Mouse (Mus musculus): ENCODE results near the gene Pced1b. TPM values are rescaled to one million over a fixed set of nuclear protein-coding genes. Genes with fewer than 3 reads are reported as not detected.

The Pced1b gene
- polyA plus RNA-seq, 1 experiment from 2014 or later, result 6.0 TPM

GRCm38 (mm10) chr15:97387793-97388192, 140.9 kb downstream of the Pced1b start:
- no peak overlapping the region for H3K4me2 ChIP-seq (ENCODE audit: low read depth, low read length)
- H3K9me3 ChIP-seq (ENCODE audit: control insufficient read depth, low read length), result no peaks in the 10 kb centered on the region
- 89% methylated on average over 6 of the region's 6 CpGs for WGBS
- H3K27ac ChIP-seq (ENCODE audit: low read length), result no peak overlapping the region
- no peak overlapping the region for H3K9ac ChIP-seq (ENCODE audit: low read length)
- no peaks in the 10 kb centered on the region for H3K4me1 ChIP-seq (replicated peaks; ENCODE audit: control insufficient read depth, insufficient read depth, low read length)
- H3K27me3 ChIP-seq (ENCODE audit: control insufficient read depth, insufficient read depth, low read depth, low read length), result no peaks in the 10 kb centered on the region
- ATAC-seq (ENCODE audit: low read depth), result no peak
- H3K36me3 ChIP-seq (ENCODE audit: control insufficient read depth, insufficient read depth, low read length), result no peaks in the 10 kb centered on the region
- H3K4me3 ChIP-seq (ENCODE audit: low read length), result no peak overlapping the region

GRCm38 (mm10) chr15:97389577-97389976, 142.7 kb downstream of the Pced1b start:
- Histone ChIP-seq H3K4me1 (replicated peaks; ENCODE audit: control insufficient read depth, insufficient read depth, low read length) (no peaks in the 10 kb centered on the region), H3K36me3 (ENCODE audit: control insufficient read depth, insufficient read depth, low read length) (no peaks in the 10 kb centered on the region), H3K9me3 (ENCODE audit: control insufficient read depth, low read length) (no peaks in the 10 kb centered on the region), H3K27me3 (ENCODE audit: control insufficient read depth, insufficient read depth, low read depth, low read length) (no peaks in the 10 kb centered on the region), H3K4me2 (ENCODE audit: low read depth, low read length) (no peak overlapping the region), H3K4me3 (ENCODE audit: low read length) (no peak overlapping the region), H3K27ac (ENCODE audit: low read length) (no peak overlapping the region), H3K9ac (ENCODE audit: low read length) (no peak overlapping the region)
- no peak for ATAC-seq (ENCODE audit: low read depth)
- 87% methylated on average over 4 of the region's 4 CpGs for WGBS

DNA sequence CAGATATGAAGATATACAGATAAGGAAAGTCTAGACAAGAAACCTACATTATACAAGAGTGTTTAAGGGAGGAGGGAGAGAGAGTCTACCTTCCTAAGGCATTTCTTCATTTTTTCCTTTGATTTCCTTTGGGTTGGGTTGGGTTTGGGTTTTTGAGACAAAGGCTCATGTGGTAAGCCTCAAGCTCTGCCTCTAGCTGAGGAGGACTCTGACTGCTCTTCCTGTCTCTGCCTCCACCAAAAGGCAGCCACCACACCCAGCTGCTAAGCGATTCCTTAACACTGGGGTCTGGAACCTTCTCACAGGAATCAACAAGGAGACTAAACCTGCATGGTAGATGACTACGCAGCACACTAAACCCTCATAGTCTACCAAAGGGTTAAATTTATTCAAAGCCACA, 143.9 kb downstream of the Pced1b start:
- no peaks in the 10 kb centered on the region for H3K4me1 ChIP-seq (replicated peaks; ENCODE audit: control insufficient read depth, insufficient read depth, low read length)
- H3K36me3 ChIP-seq (ENCODE audit: control insufficient read depth, insufficient read depth, low read length), result no peaks in the 10 kb centered on the region
- 96% methylated on average over 2 of the region's 2 CpGs for WGBS
- H3K4me2 ChIP-seq (ENCODE audit: low read depth, low read length), result no peak overlapping the region
- H3K4me3 ChIP-seq (ENCODE audit: low read length), result no peak overlapping the region
- H3K27me3 ChIP-seq (ENCODE audit: control insufficient read depth, insufficient read depth, low read depth, low read length), result no peaks in the 10 kb centered on the region
- ATAC-seq (ENCODE audit: low read depth), result no peak
- H3K9me3 ChIP-seq (ENCODE audit: control insufficient read depth, low read length), result no peaks in the 10 kb centered on the region
- H3K9ac ChIP-seq (ENCODE audit: low read length), result no peak overlapping the region
- H3K27ac ChIP-seq (ENCODE audit: low read length), result no peak overlapping the region

- H3K9me3 ChIP-seq (ENCODE audit: control insufficient read depth, low read length), result no peaks in the 10 kb centered on the region
- no peak overlapping the region for H3K9ac ChIP-seq (ENCODE audit: low read length)
- no peaks in the 10 kb centered on the region for H3K4me1 ChIP-seq (replicated peaks; ENCODE audit: control insufficient read depth, insufficient read depth, low read length)
- WGBS, result 97% methylated on average over 2 of the region's 2 CpGs
- H3K4me2 ChIP-seq (ENCODE audit: low read depth, low read length), result no peak overlapping the region
- ATAC-seq (ENCODE audit: low read depth), result no peak
- H3K27ac ChIP-seq (ENCODE audit: low read length), result no peak overlapping the region
- H3K4me3 ChIP-seq (ENCODE audit: low read length), result no peak overlapping the region
- no peaks in the 10 kb centered on the region for H3K27me3 ChIP-seq (ENCODE audit: control insufficient read depth, insufficient read depth, low read depth, low read length)
- no peaks in the 10 kb centered on the region for H3K36me3 ChIP-seq (ENCODE audit: control insufficient read depth, insufficient read depth, low read length)
Observed at GRCm38 (mm10) chr15:97391436-97391835, 144.5 kb downstream of the Pced1b start.

GRCm38 (mm10) chr15:97394561-97394960, 147.7 kb downstream of the Pced1b start:
- ATAC-seq (ENCODE audit: low read depth), result no peak
- Histone ChIP-seq H3K9me3 (ENCODE audit: control insufficient read depth, low read length) (peaks cover 3% of the 10 kb centered on the region; the same call in 1 of the 2 replicates), H3K36me3 (ENCODE audit: control insufficient read depth, insufficient read depth, low read length) (no peaks in the 10 kb centered on the region), H3K4me1 (replicated peaks; ENCODE audit: control insufficient read depth, insufficient read depth, low read length) (no peaks in the 10 kb centered on the region), H3K4me3 (ENCODE audit: low read length) (no peak overlapping the region), H3K27ac (ENCODE audit: low read length) (no peak overlapping the region), H3K27me3 (ENCODE audit: control insufficient read depth, insufficient read depth, low read depth, low read length) (no peaks in the 10 kb centered on the region), H3K4me2 (ENCODE audit: low read depth, low read length) (no peak overlapping the region), H3K9ac (ENCODE audit: low read length) (no peak overlapping the region)
- 65% methylated on average over 12 of the region's 12 CpGs for WGBS

DNA sequence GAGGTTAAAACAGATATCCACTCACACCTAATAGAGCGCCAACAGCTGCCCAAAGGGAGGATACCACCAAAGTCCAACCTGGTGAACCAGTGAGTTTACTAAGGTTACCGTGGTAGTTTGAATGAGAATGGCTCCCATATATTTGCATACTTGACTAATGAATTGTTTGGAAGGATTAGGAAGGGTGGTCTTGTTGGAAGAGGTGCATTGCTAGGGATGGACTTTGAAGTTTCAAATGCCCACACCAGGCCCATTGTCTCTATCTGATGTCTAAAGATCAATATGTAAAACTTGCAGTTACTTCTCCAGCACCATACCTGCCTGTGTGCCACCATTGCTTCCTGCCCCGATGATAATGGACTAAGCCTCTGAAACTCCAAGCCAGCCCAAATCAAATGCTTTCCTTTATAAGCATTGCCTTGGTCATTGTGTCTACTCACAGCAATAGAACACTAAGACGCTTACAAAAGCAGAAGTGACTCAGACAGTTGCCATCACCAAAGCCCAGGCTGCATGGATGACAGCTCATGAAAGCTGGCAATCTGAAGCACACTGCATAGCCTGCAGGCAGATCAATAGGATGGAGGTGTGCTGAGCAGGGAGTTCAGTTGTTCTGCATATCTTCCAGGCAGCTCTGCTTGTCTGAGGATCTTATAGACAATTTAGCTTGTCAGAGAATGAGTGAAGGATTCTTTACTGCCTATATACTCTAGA, 149.8 kb downstream of the Pced1b start:
- H3K9me3 ChIP-seq (ENCODE audit: control insufficient read depth, low read length), result peaks cover 3% of the 10 kb centered on the region; the same call in 1 of the 2 replicates
- no peak for ATAC-seq (ENCODE audit: low read depth)
- H3K4me2 ChIP-seq (ENCODE audit: low read depth, low read length), result no peak overlapping the region
- no peaks in the 10 kb centered on the region for H3K27me3 ChIP-seq (ENCODE audit: control insufficient read depth, insufficient read depth, low read depth, low read length)
- H3K4me3 ChIP-seq (ENCODE audit: low read length), result no peak overlapping the region
- no peaks in the 10 kb centered on the region for H3K4me1 ChIP-seq (replicated peaks; ENCODE audit: control insufficient read depth, insufficient read depth, low read length)
- no peaks in the 10 kb centered on the region for H3K36me3 ChIP-seq (ENCODE audit: control insufficient read depth, insufficient read depth, low read length)
- 82% methylated on average over 4 of the region's 4 CpGs for WGBS
- no peak overlapping the region for H3K9ac ChIP-seq (ENCODE audit: low read length)
- no peak overlapping the region for H3K27ac ChIP-seq (ENCODE audit: low read length)

- no peak for ATAC-seq (ENCODE audit: low read depth)
- Histone ChIP-seq H3K9me3 (ENCODE audit: control insufficient read depth, low read length) (peaks cover 3% of the 10 kb centered on the region; the same call in 1 of the 2 replicates), H3K36me3 (ENCODE audit: control insufficient read depth, insufficient read depth, low read length) (no peaks in the 10 kb centered on the region), H3K4me2 (ENCODE audit: low read depth, low read length) (no peak overlapping the region), H3K27me3 (ENCODE audit: control insufficient read depth, insufficient read depth, low read depth, low read length) (no peaks in the 10 kb centered on the region), H3K9ac (ENCODE audit: low read length) (no peak overlapping the region), H3K27ac (ENCODE audit: low read length) (no peak overlapping the region), H3K4me3 (ENCODE audit: low read length) (no peak overlapping the region), H3K4me1 (replicated peaks; ENCODE audit: control insufficient read depth, insufficient read depth, low read length) (no peaks in the 10 kb centered on the region)
- WGBS, result 81% methylated on average over 2 of the region's 2 CpGs
Observed at GRCm38 (mm10) chr15:97397793-97398192, 150.9 kb downstream of the Pced1b start.

DNA sequence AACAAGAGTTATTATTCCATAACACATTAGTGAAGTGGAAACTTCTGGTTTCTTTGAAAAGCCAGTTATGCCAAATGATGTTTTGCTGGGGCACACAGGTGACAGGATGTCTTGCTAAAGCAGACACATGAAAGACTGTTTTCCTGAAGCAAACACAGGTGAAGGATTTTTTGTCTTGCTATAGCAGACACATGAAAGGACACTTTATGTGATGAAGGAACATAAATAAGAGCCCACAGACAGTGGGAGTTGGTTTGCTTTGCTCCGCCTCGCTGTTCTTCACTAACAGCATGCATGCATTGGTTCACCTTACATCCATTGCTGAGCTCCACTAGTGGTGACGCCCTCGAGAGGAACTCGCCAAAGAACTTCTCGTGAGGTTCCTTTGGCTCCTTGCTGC, 154.0 kb downstream of the Pced1b start:
- H3K4me3 ChIP-seq (ENCODE audit: low read length), result no peak overlapping the region
- H3K27ac ChIP-seq (ENCODE audit: low read length), result no peak overlapping the region
- no peak overlapping the region for H3K4me2 ChIP-seq (ENCODE audit: low read depth, low read length)
- no peaks in the 10 kb centered on the region for H3K4me1 ChIP-seq (replicated peaks; ENCODE audit: control insufficient read depth, insufficient read depth, low read length)
- no peaks in the 10 kb centered on the region for H3K27me3 ChIP-seq (ENCODE audit: control insufficient read depth, insufficient read depth, low read depth, low read length)
- ATAC-seq (ENCODE audit: low read depth), result no peak
- 93% methylated on average over 6 of the region's 6 CpGs for WGBS
- H3K9ac ChIP-seq (ENCODE audit: low read length), result no peak overlapping the region
- no peaks in the 10 kb centered on the region for H3K36me3 ChIP-seq (ENCODE audit: control insufficient read depth, insufficient read depth, low read length)
- peaks cover 3% of the 10 kb centered on the region; the same call in 1 of the 2 replicates for H3K9me3 ChIP-seq (ENCODE audit: control insufficient read depth, low read length)

DNA sequence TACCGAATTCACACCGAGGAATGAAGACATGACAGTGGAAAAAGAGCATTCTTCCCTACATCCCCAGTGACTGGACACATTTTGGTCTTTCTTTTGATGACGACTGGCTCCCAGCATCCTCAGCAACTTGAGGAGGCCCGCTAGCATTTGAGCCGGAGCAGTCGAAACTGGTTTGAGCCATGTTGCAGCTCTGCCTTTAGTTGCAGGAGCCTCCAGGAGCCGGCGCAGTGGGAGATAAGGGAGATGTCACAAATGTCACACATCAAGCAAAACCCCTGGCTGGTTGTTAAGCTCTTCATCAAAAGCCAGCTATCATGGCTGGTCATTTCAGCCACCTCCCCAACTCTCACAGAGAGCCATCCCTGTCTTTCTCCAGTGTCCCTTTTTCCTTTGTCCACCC, 157.6 kb downstream of the Pced1b start:
- Histone ChIP-seq H3K4me1 (replicated peaks; ENCODE audit: control insufficient read depth, insufficient read depth, low read length) (peaks cover 13% of the 10 kb centered on the region), H3K4me2 (ENCODE audit: low read depth, low read length) (no peak overlapping the region), H3K9ac (ENCODE audit: low read length) (no peak overlapping the region), H3K27me3 (ENCODE audit: control insufficient read depth, insufficient read depth, low read depth, low read length) (no peaks in the 10 kb centered on the region), H3K9me3 (ENCODE audit: control insufficient read depth, low read length) (no peaks in the 10 kb centered on the region), H3K36me3 (ENCODE audit: control insufficient read depth, insufficient read depth, low read length) (no peaks in the 10 kb centered on the region), H3K27ac (ENCODE audit: low read length) (no peak overlapping the region), H3K4me3 (ENCODE audit: low read length) (no peak overlapping the region)
- WGBS, result 69% methylated on average over 8 of the region's 8 CpGs
- no peak for ATAC-seq (ENCODE audit: low read depth)

Data from lung, embryonic 16.5 days (tissue).